Mouse (Mus musculus) midbrain, embryonic 16.5 days (tissue): ENCODE results near the gene Zmynd8. TPM values are rescaled to one million over a fixed set of nuclear protein-coding genes. Genes with fewer than 3 reads are reported as not detected.

ENCODE experiments used
- ATAC-seq: fragments of 200-750 bp; cut with Nextera tagmentation; 2 replicates; pipeline ENCODE4 v1.8.0; 2017; ENCODE audit warnings: moderate TSS enrichment
- H3K27ac ChIP-seq: fragments of 300-500 bp; sonication (generic); 2 replicates; pipeline ENCODE4 v1.5.1; 2014; ENCODE audit warnings: mild to moderate bottlenecking, low read length, mixed read lengths
- H3K27me3 ChIP-seq: fragments of 300-500 bp; sonication (generic); 2 replicates; pipeline ENCODE4 v1.6.1; 2014; ENCODE audit warnings: low read depth, low read length, mixed read lengths; ENCODE audit not compliant: control insufficient read depth, insufficient read depth
- H3K36me3 ChIP-seq: fragments of 300-500 bp; sonication (generic); 2 replicates; pipeline ENCODE4 v1.6.1; 2014; ENCODE audit warnings: mild to moderate bottlenecking, low read length, moderate library complexity, mixed read lengths; ENCODE audit not compliant: control insufficient read depth, insufficient read depth
- H3K4me1 ChIP-seq: fragments of 300-500 bp; sonication (generic); 2 replicates; pipeline ENCODE4 v1.6.1; 2014; ENCODE audit warnings: mild to moderate bottlenecking, low read length, mixed read lengths; ENCODE audit not compliant: control insufficient read depth, insufficient read depth
- H3K4me2 ChIP-seq: fragments of 300-500 bp; sonication (generic); 2 replicates; pipeline ENCODE4 v1.6.1; 2014; ENCODE audit warnings: mild to moderate bottlenecking, low read length, mixed read lengths
- H3K4me3 ChIP-seq: fragments of 300-500 bp; sonication (generic); 2 replicates; pipeline ENCODE4 v1.5.1; 2014; ENCODE audit warnings: low read depth, mild to moderate bottlenecking, low read length, moderate library complexity, mixed read lengths
- H3K9ac ChIP-seq: fragments of 300-500 bp; sonication (generic); 2 replicates; pipeline ENCODE4 v1.6.1; 2014; ENCODE audit warnings: low read depth, low read length, mixed read lengths
- H3K9me3 ChIP-seq: fragments of 300-500 bp; sonication (generic); replicated peaks from 2 replicates; pipeline ENCODE4 v1.6.1; 2014; ENCODE audit warnings: mild to moderate bottlenecking, low read length, mixed read lengths; ENCODE audit not compliant: control insufficient read depth, poor library complexity, severe bottlenecking
- WGBS: fragments of 180-500 bp; shearing (Covaris S2); extraction: QIAGEN DNeasy Blood & Tissue Kit; methylation state at CpG from one replicate; pipeline ENCODE4 v1.1.7; 2014; 5-methylcytosine and 5-hydroxymethylcytosine counted together
- microRNA-seq: library from miRNA; unstranded; fragments of <30 nt; microRNA quantifications from one replicate; pipeline ENCODE4, GENCODE M21; 2017
- polyA plus RNA-seq: library from polyadenylated mRNA; unstranded; fragments of >200 nt; fragmentation: Nextera tagmentation; extraction: Ambion mirVana; gene quantifications from 2 replicates; pipeline ENCODE4 v1.2.1, GENCODE M21; 2015

Zmynd8 gene
- polyA plus RNA-seq, 1 experiment from 2014 or later: 78.7 TPM

DNA sequence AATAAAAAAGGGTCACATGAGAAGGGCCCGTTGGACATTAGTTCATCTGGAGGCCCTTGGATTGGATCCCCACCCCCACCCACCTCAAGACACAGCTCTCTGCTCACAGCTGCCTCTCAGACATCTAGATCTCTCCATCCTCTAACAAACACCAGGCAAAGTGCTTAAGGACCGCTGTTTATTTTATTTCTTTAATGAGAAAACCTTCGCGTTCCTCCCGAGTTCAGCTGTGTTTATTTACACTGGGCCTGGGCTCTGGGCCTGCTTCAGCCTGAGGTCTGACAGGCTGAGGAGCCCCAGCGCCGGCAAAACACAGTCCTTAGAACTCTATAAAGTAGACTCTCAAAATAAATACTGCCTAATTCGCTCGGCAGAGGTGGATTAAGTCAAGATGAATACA is 157.8 kb downstream of the Zmynd8 start:
- H3K27ac ChIP-seq: no peak overlapping the region
- ATAC-seq: no peak
- no peak overlapping the region for H3K4me2 ChIP-seq
- WGBS: 8% methylated on average over 9 of the region's 9 CpGs
- no peaks in the 10 kb centered on the region for H3K36me3 ChIP-seq
- H3K4me3 ChIP-seq: no peak overlapping the region
- no peak overlapping the region for H3K9ac ChIP-seq
- peaks cover 14% of the 10 kb centered on the region for H3K4me1 ChIP-seq
- no peaks in the 10 kb centered on the region for H3K27me3 ChIP-seq
- H3K9me3 ChIP-seq: no peaks in the 10 kb centered on the region

DNA sequence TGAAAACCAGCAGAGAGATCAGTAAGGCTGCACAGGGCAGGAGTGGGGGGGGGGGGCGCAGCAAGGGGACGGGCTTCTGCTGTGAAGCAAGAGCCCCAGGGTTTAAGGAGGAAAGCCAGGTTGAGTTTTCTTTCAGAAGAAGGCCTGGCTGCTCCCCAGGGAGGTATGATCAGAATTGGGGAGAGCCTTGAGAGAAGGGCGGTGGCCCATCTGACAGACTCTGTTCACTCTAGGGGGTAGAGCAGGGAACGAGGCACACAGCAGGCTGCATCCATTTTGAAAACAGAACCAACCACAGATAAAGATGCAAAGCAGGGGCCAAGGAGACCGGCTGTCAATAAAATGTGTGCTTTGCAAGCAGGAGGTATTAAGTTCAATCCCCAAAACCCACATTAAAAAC is 158.4 kb downstream of the Zmynd8 start:
- WGBS: 27% methylated on average over 5 of the region's 5 CpGs
- Histone ChIP-seq H3K4me2 (no peak overlapping the region), H3K4me3 (no peak overlapping the region), H3K27me3 (no peaks in the 10 kb centered on the region), H3K9ac (no peak overlapping the region), H3K4me1 (peaks cover 10% of the 10 kb centered on the region), H3K9me3 (no peaks in the 10 kb centered on the region), H3K27ac (no peak overlapping the region), H3K36me3 (no peaks in the 10 kb centered on the region)
- no peak for ATAC-seq

DNA sequence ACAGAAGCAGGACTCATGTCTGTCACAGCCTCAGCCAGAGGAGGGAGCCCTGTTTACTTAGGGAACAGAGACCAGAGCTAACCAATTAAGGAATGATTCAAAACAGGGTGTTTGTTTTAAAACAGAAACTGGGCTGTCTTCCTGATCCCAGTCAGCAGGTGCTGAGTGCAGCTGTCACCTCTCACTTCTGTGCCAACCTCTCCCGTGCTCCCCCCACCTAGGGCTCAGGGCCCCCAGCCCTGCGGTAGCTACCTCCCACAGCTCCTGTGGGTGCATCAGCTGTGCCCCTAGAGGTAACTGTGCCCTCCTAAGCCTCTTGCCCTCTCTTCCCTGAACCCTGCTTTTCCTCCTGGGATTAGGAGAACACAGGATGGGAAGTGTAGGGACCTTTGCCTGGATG is 162.5 kb downstream of the Zmynd8 start:
- H3K4me3 ChIP-seq: no peak overlapping the region
- H3K4me1 ChIP-seq: peaks cover 3% of the 10 kb centered on the region; the same call in 1 of the 2 replicates
- ATAC-seq: no peak
- 69% methylated on average over 2 of the region's 2 CpGs for WGBS
- no peaks in the 10 kb centered on the region for H3K9me3 ChIP-seq
- no peaks in the 10 kb centered on the region for H3K36me3 ChIP-seq
- no peak overlapping the region for H3K9ac ChIP-seq
- H3K4me2 ChIP-seq: no peak overlapping the region
- H3K27me3 ChIP-seq: no peaks in the 10 kb centered on the region
- no peak overlapping the region for H3K27ac ChIP-seq

Small RNAs within 50 kb of the gene (microRNA-seq; reads per million reads assigned to microRNA genes)
- not detected for gene Gm22692

Other genes starting within 250 kb of the Zmynd8 start
- 15.5 and 16.0 TPM in 2 replicates for gene Ncoa3, start 93.6 kb upstream of the Zmynd8 start, polyA plus RNA-seq